Mouse (Mus musculus) spleen, adult 2 months (tissue): ENCODE measurements around the gene Gli2.

Source experiments
- CTCF ChIP-seq: fragments of 200-500 bp; IDR thresholded peaks from 2 replicates; pipeline ENCODE4 v1.5.1; 2011; ENCODE audit warnings: mild to moderate bottlenecking, inconsistent platforms; ENCODE audit not compliant: insufficient read depth, insufficient read length, insufficient replicate concordance; ENCODE audit errors: extremely low read depth
- POLR2A ChIP-seq: fragments of 200-500 bp; IDR thresholded peaks from 2 replicates; pipeline ENCODE4 v1.6.1; 2011; ENCODE audit warnings: low read depth, low read length, inconsistent platforms

- TF ChIP-seq CTCF (no peak), POLR2A (no peak)
Observed at GRCm38 (mm10) chr1:119089887-119090620, 36.6 kb upstream of the Gli2 start.
